Mouse (Mus musculus): Measurements from ENCODE around the gene Rtf1. TPM values are rescaled to one million over a fixed set of nuclear protein-coding genes. Genes with fewer than 3 reads are reported as not detected.

Gene Rtf1
- total and polyA plus RNA-seq, 2 experiments from 2014 or later, result 27.0 to 76.3 TPM

DNA sequence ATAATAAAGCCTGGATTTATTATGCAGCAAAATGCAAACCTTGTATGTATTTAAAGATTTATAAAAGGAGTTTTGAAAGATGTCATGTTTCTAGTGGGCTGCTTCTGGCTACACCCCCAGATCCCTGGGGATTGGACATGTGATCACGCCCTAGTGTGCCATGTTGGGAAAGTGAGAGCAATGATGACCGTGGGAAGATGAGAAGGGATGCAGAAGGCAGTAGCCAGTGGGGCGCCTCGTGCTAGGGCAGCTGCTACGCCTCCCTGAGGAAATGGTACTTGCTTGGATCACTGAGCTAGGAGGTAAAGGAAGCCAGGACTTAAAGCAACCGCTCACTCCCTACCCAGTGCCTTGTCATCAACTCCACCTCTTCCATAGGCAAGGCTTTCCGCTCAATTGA is 72.7 kb downstream of the Rtf1 start:
- Histone ChIP-seq H3K27me3 (ENCODE audit: insufficient read depth, low read length) (peaks cover 22% of the 10 kb centered on the region; the same call in 1 of the 2 replicates), H3K9ac (replicated peaks; ENCODE audit: low read length, poor library complexity, severe bottlenecking) (no peak overlapping the region), H3K4me3 (ENCODE audit: low read depth, low read length) (no peak overlapping the region), H3K4me2 (ENCODE audit: low read depth, low read length, poor library complexity, severe bottlenecking) (no peak overlapping the region), H3K27ac (ENCODE audit: low read depth, low read length) (no peak overlapping the region), H3K4me1 (ENCODE audit: insufficient read depth, low read length) (peaks cover 4% of the 10 kb centered on the region; the same call in 1 of the 2 replicates), H3K9me3 (ENCODE audit: low read length) (no peaks in the 10 kb centered on the region), H3K36me3 (ENCODE audit: insufficient read depth, low read length) (no peaks in the 10 kb centered on the region)
- DNase-seq (ENCODE audit: low spot score) (no peak), ATAC-seq (ENCODE audit: low FRiP score) (no peak)
- WGBS, result 75% methylated on average over 7 of the region's 7 CpGs
- TF ChIP-seq CTCF (IDR thresholded peaks at IDR 0.05), result no peak

DNA sequence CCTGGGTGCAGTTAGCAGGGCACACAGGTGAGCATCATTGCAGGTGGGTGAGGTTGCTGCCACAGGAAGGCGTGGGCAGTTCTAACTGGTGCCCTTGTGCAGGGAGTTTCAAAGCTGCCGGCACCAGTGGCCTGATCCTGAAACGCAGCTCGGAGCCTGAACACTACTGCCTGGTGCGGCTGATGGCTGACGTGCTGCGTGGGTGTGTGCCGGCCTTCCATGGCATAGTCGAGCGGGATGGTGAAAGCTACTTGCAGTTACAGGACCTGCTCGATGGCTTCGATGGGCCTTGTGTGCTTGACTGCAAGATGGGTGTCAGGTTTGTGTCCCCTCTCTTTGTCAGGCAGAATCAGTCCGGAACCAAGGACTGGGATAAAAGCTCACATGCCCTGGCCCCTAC is 74.4 kb downstream of the Rtf1 start:
- Histone ChIP-seq H3K4me1 (ENCODE audit: insufficient read depth, low read length) (no peaks in the 10 kb centered on the region; the same call in 1 of the 2 replicates), H3K27ac (ENCODE audit: low read depth, low read length) (no peak overlapping the region), H3K36me3 (ENCODE audit: insufficient read depth, low read length) (no peaks in the 10 kb centered on the region), H3K27me3 (ENCODE audit: insufficient read depth, low read length) (0 out of 2 replicates have a peak, but pooled peaks cover 12% of the 10 kb centered on the region), H3K4me2 (ENCODE audit: low read depth, low read length, poor library complexity, severe bottlenecking) (no peak overlapping the region), H3K4me3 (ENCODE audit: low read depth, low read length) (no peak overlapping the region), H3K9me3 (ENCODE audit: low read length) (no peaks in the 10 kb centered on the region), H3K9ac (replicated peaks; ENCODE audit: low read length, poor library complexity, severe bottlenecking) (no peak overlapping the region)
- 74% methylated on average over 13 of the region's 13 CpGs for WGBS
- TF ChIP-seq CTCF (IDR thresholded peaks at IDR 0.05), result no peak
- ATAC-seq (ENCODE audit: low FRiP score) (no peak), DNase-seq (ENCODE audit: low spot score) (no peak)

DNA sequence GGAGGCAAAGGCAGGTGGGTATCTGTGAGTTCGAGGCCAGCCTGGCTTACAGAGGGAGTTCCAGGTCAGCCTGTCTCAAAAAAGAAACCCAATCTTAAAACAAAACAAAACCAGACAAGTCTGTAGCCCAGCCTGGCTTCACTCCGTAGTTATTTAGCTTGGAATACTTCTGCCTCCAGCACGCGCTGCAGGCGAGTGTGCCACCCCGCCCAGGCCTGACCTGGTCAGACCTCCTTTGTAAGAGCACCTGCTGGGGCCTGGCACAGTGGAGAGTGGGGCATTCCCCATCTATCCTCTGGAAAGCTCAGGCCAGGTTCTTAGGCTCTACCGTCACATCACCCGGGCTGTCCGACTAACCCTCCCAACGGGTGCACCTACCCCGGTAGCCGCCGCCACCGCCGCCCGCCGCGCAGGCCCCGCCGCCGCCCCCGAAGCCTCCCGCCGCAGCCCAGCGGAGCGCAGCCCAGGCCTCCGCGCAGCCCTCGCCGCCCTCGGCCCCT is 82.8 kb downstream of the Rtf1 start:
- peaks cover 33% of the 10 kb centered on the region for H3K27me3 ChIP-seq (ENCODE audit: insufficient read depth, low read length)

DNA sequence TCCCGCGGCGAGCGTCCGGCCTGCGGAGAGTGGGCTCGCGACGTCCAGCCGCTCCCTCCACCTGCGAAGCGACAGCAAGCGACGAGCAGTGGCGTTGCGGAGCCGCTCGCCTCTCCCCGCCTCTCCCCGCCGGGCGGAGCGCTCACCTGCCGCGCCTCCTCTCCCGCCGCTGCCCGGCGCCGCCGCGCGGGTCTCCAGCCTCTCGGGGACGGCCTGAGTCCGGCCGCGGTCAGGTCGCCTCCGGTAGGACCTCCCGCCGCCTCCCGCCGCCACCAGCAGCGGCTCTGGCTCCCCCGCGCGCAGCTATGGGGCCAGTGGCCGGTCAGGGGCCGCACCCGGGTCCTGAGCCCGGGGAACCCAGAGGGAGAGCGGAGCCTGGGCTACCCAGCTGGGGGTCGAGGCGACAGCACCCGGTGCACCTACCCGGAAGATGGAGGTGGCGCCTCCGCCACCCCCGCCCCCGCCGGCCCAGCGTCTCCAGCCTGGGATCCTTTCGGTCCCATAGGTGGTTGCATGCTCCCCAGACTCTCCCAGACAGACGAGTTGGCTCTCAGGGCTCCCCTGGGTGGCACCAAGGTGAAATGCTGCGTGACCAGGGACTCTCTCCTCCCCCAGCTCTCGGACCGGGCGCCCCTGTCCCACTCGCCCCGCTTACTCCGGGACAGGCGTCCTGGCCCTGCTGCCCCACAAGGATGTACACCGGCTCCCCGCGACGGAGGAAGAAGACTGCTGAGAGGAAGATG is 83.4 kb downstream of the Rtf1 start:
- TF ChIP-seq CTCF (IDR thresholded peaks at IDR 0.05), result no peak
- H3K27me3 ChIP-seq (ENCODE audit: insufficient read depth, low read length), result peaks cover 33% of the 10 kb centered on the region
- WGBS, result 1% methylated on average over 49 of the region's 77 CpGs

More for the DNA sequence above, 82.8 kb downstream of the Rtf1 start:
- H3K4me1 ChIP-seq (ENCODE audit: insufficient read depth, low read length), result 0 out of 2 replicates have a peak, but pooled peaks cover 6% of the 10 kb centered on the region
- no peaks in the 10 kb centered on the region for H3K36me3 ChIP-seq (ENCODE audit: insufficient read depth, low read length)
- WGBS, result 4% methylated on average over 19 of the region's 31 CpGs
- peak overlapping the region; percentile 72 for H3K4me3 ChIP-seq (ENCODE audit: low read depth, low read length)
- no peak overlapping the region for H3K27ac ChIP-seq (ENCODE audit: low read depth, low read length)
- no peaks in the 10 kb centered on the region for H3K9me3 ChIP-seq (ENCODE audit: low read length)
- H3K9ac ChIP-seq (replicated peaks; ENCODE audit: low read length, poor library complexity, severe bottlenecking), result peak overlapping the region; percentile 50
- ATAC-seq (ENCODE audit: low FRiP score), result no peak; the same call in 1 of the 2 replicates
- no peak for TF ChIP-seq CTCF (IDR thresholded peaks at IDR 0.05)
- peak overlapping the region; percentile 87 for H3K4me2 ChIP-seq (ENCODE audit: low read depth, low read length, poor library complexity, severe bottlenecking)
- peak; percentile 15 for DNase-seq (ENCODE audit: low spot score)

DNA sequence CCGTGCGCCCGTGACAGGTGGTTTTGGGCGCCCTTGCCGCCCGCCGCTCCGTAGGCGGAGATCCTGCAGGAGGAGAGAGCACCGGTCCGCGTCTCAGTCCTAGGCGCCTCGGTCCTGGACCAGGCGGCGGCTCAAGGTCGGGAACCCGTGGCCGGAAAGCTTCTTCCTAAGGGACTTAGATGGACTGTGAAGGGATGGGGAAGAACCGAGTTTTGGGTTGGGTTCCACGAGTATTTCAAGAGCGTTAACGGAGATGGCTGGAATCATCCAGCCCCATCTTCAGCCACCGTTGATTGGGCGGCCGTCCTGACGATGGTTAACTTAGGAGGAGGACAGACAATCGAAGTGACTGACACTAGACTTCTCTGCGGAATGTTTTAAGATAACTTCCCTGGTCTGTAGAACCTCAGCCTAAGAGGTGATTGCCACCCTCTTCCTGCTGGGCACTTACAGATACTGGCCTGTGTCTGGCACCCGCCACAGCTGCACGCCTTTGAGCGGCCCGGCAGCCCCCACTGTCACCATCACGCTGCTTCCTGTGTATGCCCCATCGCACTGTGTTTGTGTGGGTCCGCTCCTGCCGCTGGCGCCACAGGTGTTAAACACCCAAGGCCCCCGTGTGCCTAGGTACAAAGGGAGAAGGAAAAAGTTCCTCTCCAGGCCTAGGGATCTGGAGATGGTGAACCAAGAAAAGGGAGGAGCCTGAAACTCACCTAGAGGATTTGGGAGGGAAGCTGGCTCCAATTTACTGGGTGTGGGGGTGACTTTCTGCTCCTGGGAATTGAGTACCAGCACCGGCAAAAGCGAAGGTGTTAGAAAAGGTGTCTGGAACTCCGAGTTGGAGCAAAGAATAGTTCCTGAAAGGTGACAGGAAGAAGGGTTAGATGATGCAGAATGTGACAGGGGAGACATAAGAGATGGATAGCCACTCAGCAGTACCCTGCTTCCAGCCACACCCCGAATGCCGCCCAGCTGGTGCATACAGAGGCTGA is 84.3 kb downstream of the Rtf1 start:
- no peak for DNase-seq (ENCODE audit: low spot score)
- Histone ChIP-seq H3K9ac (replicated peaks; ENCODE audit: low read length, poor library complexity, severe bottlenecking) (0 out of 2 replicates have a peak overlapping the region, but pooled peaks have one; percentile 50), H3K4me3 (ENCODE audit: low read depth, low read length) (peak overlapping the region; percentile 72), H3K27me3 (ENCODE audit: insufficient read depth, low read length) (peaks cover 29% of the 10 kb centered on the region), H3K27ac (ENCODE audit: low read depth, low read length) (no peak overlapping the region), H3K4me2 (ENCODE audit: low read depth, low read length, poor library complexity, severe bottlenecking) (peak overlapping the region; percentile 87), H3K36me3 (ENCODE audit: insufficient read depth, low read length) (peaks cover 7% of the 10 kb centered on the region; the same call in 1 of the 2 replicates), H3K9me3 (ENCODE audit: low read length) (no peaks in the 10 kb centered on the region), H3K4me1 (ENCODE audit: insufficient read depth, low read length) (0 out of 2 replicates have a peak, but pooled peaks cover 6% of the 10 kb centered on the region)
- WGBS, result 7% methylated on average over 44 of the region's 44 CpGs
- TF ChIP-seq CTCF (IDR thresholded peaks at IDR 0.05), result no peak
- no peak for ATAC-seq (ENCODE audit: low FRiP score)

More for the DNA sequence above, 83.4 kb downstream of the Rtf1 start:
- Histone ChIP-seq H3K4me3 (ENCODE audit: low read depth, low read length) (peak overlapping the region; percentile 72), H3K36me3 (ENCODE audit: insufficient read depth, low read length) (no peaks in the 10 kb centered on the region), H3K9ac (replicated peaks; ENCODE audit: low read length, poor library complexity, severe bottlenecking) (peak overlapping the region; percentile 50), H3K9me3 (ENCODE audit: low read length) (no peaks in the 10 kb centered on the region), H3K27ac (ENCODE audit: low read depth, low read length) (no peak overlapping the region), H3K4me2 (ENCODE audit: low read depth, low read length, poor library complexity, severe bottlenecking) (peak overlapping the region; percentile 87), H3K4me1 (ENCODE audit: insufficient read depth, low read length) (0 out of 2 replicates have a peak, but pooled peaks cover 6% of the 10 kb centered on the region)
- ATAC-seq (ENCODE audit: low FRiP score) (peak; percentile 60; the same call in 1 of the 2 replicates), DNase-seq (ENCODE audit: low spot score) (no peak)
